8 mouse cellular contexts compared by ENCODE assay signal in the genomic region with DNA sequence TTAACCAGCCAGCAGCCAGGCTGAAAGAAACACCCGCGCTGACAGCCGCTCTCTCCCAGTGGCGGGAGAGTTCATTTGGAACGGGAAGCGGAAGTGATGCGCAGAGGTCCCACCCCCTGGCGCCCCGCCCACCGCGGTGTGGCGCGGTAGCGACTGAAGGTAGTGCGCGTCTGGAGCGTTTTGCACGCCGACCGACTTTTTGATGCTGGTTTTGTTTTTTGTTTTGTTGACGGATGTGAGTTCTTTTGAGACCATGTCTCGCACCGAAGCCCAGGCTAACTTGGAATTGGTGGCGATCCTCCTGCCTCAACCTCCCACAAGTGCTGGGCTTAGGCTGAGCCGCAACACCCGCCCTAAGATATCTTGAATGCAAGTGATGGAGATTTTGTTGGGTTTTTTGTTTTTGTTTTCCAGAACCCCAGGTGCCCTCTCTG. TPM values are rescaled to one million over a fixed set of nuclear protein-coding genes. Genes with fewer than 3 reads are reported as not detected.
DNase-seq lines count a peak whose midpoint lies in the region; ATAC-seq and TF ChIP-seq lines count a peak whose summit lies in the region.

Prim2 (minus strand) TSS at position 88 of the 434 bp plus-strand sequence.

- intact Hi-C loops in left cerebral cortex, adult 2 months (cut with DNase I), result loop anchor here (2.0 to 5.0 kb wide), 3 partner anchors 51 to 383 kb away; no protein-coding TSS in a partner anchor

- H3K4me2 ChIP-seq in hindbrain, embryonic 15.5 days, result peak within 1 kb of the TSS; percentile 84

- H3K27me3 ChIP-seq in hindbrain, embryonic 15.5 days, result no peaks in the 10 kb centered on the region

- peak within 1 kb of the TSS; percentile 57 for H3K4me3 ChIP-seq in hindbrain, embryonic 15.5 days
- peak within 1 kb of the TSS; percentile 71 for H3K4me3 ChIP-seq in left cerebral cortex, adult 2 months
- peak within 1 kb of the TSS; percentile 85 for H3K4me3 ChIP-seq in macrophage (ENCODE audit: inconsistent target)

- peaks cover 12% of the 10 kb centered on the region for H3K4me1 ChIP-seq in hindbrain, embryonic 15.5 days (replicated peaks)

- peaks cover 8% of the 10 kb centered on the region; the same call in 1 of the 2 replicates for H3K36me3 ChIP-seq in hindbrain, embryonic 15.5 days
- no peaks in the 10 kb centered on the region for H3K36me3 ChIP-seq in macrophage (ENCODE audit: inconsistent target)

- peak; percentile 95 for DNase-seq in ZHBTc4 (ENCODE audit: low read depth, low spot score)
- DNase-seq in cerebellum, postnatal 36 days, result peak; percentile 90 to 93
- peak; percentile 86 for DNase-seq in gastrocnemius, adult 18-20 months (ENCODE audit: low spot score)
- peak; percentile 86 to 90 for DNase-seq in left cerebral cortex, adult 2 months (ENCODE audit: extremely low spot score in 1 of 2, low spot score in 2 of 2)
- DNase-seq in retina, postnatal 7 days (ENCODE audit: low read depth, low spot score), result peak; percentile 74
- DNase-seq in urinary bladder, adult 2 months (ENCODE audit: low spot score), result peak; percentile 69

- no peaks in the 10 kb centered on the region for H3K79me2 ChIP-seq in macrophage (ENCODE audit: inconsistent target)

- WGBS in hindbrain, embryonic 15.5 days, result 0% methylated on average over 26 of the region's 26 CpGs
- 0% methylated on average over 25 of the region's 26 CpGs for WGBS in macrophage (ENCODE audit: missing documents)

- H3K9me3 ChIP-seq in hindbrain, embryonic 15.5 days, result no peaks in the 10 kb centered on the region

- H3K27ac ChIP-seq in hindbrain, embryonic 15.5 days (replicated peaks), result peak within 1 kb of the TSS; percentile 96
- H3K27ac ChIP-seq in left cerebral cortex, adult 2 months, result peak within 1 kb of the TSS; percentile 79
- peak within 1 kb of the TSS; percentile 27; the same call in 1 of the 2 replicates for H3K27ac ChIP-seq in macrophage

- H3K9ac ChIP-seq in hindbrain, embryonic 15.5 days, result peak within 1 kb of the TSS; percentile 81

- peak; percentile 94 for ATAC-seq in hindbrain, embryonic 15.5 days (ENCODE audit: low FRiP score, low read depth)

- TF ChIP-seq CTCF in left cerebral cortex, adult 2 months (IDR thresholded peaks at IDR 0.05), result no peak; the same call in 1 of the 2 replicates

RNA-seq across cellular contexts. Expression of gene Prim2, which starts in this region (rescaled TPM):
- total RNA-seq in gastrocnemius, adult 18-20 months (2021), result 1 to 10 TPM; 1.0 to 1.2 TPM
- polyA plus RNA-seq in hindbrain, embryonic 15.5 days (2015; fragmentation: Nextera tagmentation; extraction: Ambion mirVana), result 22.6 and 24.3 TPM in 2 replicates
- 1 to 10 TPM; 7.5 to 7.8 TPM for total RNA-seq in left cerebral cortex, adult 2 months (2021)
- total RNA-seq in macrophage (2018; cell fraction: chromatin; rRNA removed), result 10 to 100 TPM; 13.9 to 58.3 (median 36.1) TPM
- 1 to 10 TPM; 4.6 to 9.4 (median 6.9) TPM for total RNA-seq in macrophage (2018; cell fraction: cytosol; rRNA removed)
- 10 to 100 TPM in 19 of 26 experiments, 1 to 10 TPM in 7; 5.9 to 60.2 (median 14.1) TPM for total RNA-seq in macrophage (2018; cell fraction: nucleus; rRNA removed)
- 6.0 to 20.4 TPM (median 13.0 TPM) in 3 replicates for polyA plus RNA-seq in macrophage (2018)
- 9.0 and 10.8 TPM in 2 replicates for polyA plus RNA-seq in urinary bladder, adult 2 months (2012; rRNA removed)

Comparison
In these comparisons a context has a peak if more than half of its experiments do, and no peak if none do; other contexts are left out.
1. Peak in every context shown above with its lines: DNase-seq, ATAC-seq, H3K4me3 ChIP-seq and H3K27ac ChIP-seq.
2. H3K27ac ChIP-seq: peak in every context shown above with its lines; median percentile 96 in hindbrain, embryonic 15.5 days; 79 in left cerebral cortex, adult 2 months; 27 in macrophage.